Mouse (Mus musculus): Measurements from ENCODE around the gene Usp36. TPM values are rescaled to one million over a fixed set of nuclear protein-coding genes. Genes with fewer than 3 reads are reported as not detected.
A peak's percentile ranks its signal among the peaks of the same experiment; 100 is the strongest.

Gene Usp36
- polyA plus RNA-seq, 1 experiment from 2014 or later = 14.8 TPM

- 74% methylated on average over 3 of the region's 3 CpGs for WGBS
- H3K27me3 ChIP-seq (replicated peaks) = no peaks in the 10 kb centered on the region
- H3K4me1 ChIP-seq (replicated peaks) = no peaks in the 10 kb centered on the region
- H3K9ac ChIP-seq = no peak overlapping the region
- no peak for ATAC-seq (ENCODE audit: insufficient number of reproducible peaks, low FRiP score)
- H3K4me2 ChIP-seq = no peak overlapping the region
- H3K9me3 ChIP-seq (replicated peaks) = no peaks in the 10 kb centered on the region
- H3K4me3 ChIP-seq = no peak overlapping the region
- H3K36me3 ChIP-seq = peaks cover 12% of the 10 kb centered on the region
- H3K27ac ChIP-seq (ENCODE audit: poor library complexity, severe bottlenecking) = no peak overlapping the region
These were observed 7.9 kb upstream of the Usp36 start for GRCm38 (mm10) chr11:118297967-118298366.

- Histone ChIP-seq H3K9ac (no peak overlapping the region), H3K27me3 (replicated peaks) (no peaks in the 10 kb centered on the region), H3K4me2 (no peak overlapping the region), H3K4me1 (replicated peaks) (peaks cover 4% of the 10 kb centered on the region), H3K4me3 (no peak overlapping the region), H3K9me3 (replicated peaks) (no peaks in the 10 kb centered on the region), H3K36me3 (no peaks in the 10 kb centered on the region), H3K27ac (ENCODE audit: poor library complexity, severe bottlenecking) (no peak overlapping the region)
- 64% methylated on average over 2 of the region's 2 CpGs for WGBS
- ATAC-seq (ENCODE audit: insufficient number of reproducible peaks, low FRiP score) = no peak
These were observed 5.0 kb upstream of the Usp36 start for GRCm38 (mm10) chr11:118295026-118295425.

- Histone ChIP-seq H3K9ac (no peak overlapping the region), H3K27me3 (replicated peaks) (no peaks in the 10 kb centered on the region), H3K36me3 (peaks cover 2% of the 10 kb centered on the region), H3K27ac (ENCODE audit: poor library complexity, severe bottlenecking) (no peak overlapping the region), H3K4me3 (no peak overlapping the region), H3K9me3 (replicated peaks) (no peaks in the 10 kb centered on the region), H3K4me2 (no peak overlapping the region), H3K4me1 (replicated peaks) (peaks cover 14% of the 10 kb centered on the region)
- no peak for ATAC-seq (ENCODE audit: insufficient number of reproducible peaks, low FRiP score)
- 58% methylated on average over 6 of the region's 6 CpGs for WGBS
These were observed 2.6 kb upstream of the Usp36 start for GRCm38 (mm10) chr11:118292671-118293070.

- peak overlapping the region; percentile 70 for H3K27ac ChIP-seq (ENCODE audit: poor library complexity, severe bottlenecking)
- peak overlapping the region; percentile 75 for H3K4me3 ChIP-seq
- peak; percentile 12; the same call in 1 of the 2 replicates for ATAC-seq (ENCODE audit: insufficient number of reproducible peaks, low FRiP score)
- 0% methylated on average over 22 of the region's 22 CpGs for WGBS
- no peaks in the 10 kb centered on the region for H3K27me3 ChIP-seq (replicated peaks)
- peak overlapping the region; percentile 89 for H3K9ac ChIP-seq
- peaks cover 33% of the 10 kb centered on the region for H3K36me3 ChIP-seq
- H3K4me2 ChIP-seq = peak overlapping the region; percentile 77
- no peaks in the 10 kb centered on the region for H3K9me3 ChIP-seq (replicated peaks)
- H3K4me1 ChIP-seq (replicated peaks) = peaks cover 14% of the 10 kb centered on the region
These were observed 482 bp downstream of the Usp36 start for GRCm38 (mm10) chr11:118289562-118289961.

- H3K36me3 ChIP-seq = peaks cover 37% of the 10 kb centered on the region
- peak overlapping the region; percentile 70; the same call in 1 of the 2 replicates for H3K27ac ChIP-seq (ENCODE audit: poor library complexity, severe bottlenecking)
- peak overlapping the region; percentile 77 for H3K4me2 ChIP-seq
- H3K27me3 ChIP-seq (replicated peaks) = no peaks in the 10 kb centered on the region
- H3K9ac ChIP-seq = peak overlapping the region; percentile 89
- peak overlapping the region; percentile 75 for H3K4me3 ChIP-seq
- ATAC-seq (ENCODE audit: insufficient number of reproducible peaks, low FRiP score) = no peak
- H3K9me3 ChIP-seq (replicated peaks) = no peaks in the 10 kb centered on the region
- WGBS = 2% methylated on average over 16 of the region's 16 CpGs
- peaks cover 14% of the 10 kb centered on the region for H3K4me1 ChIP-seq (replicated peaks)
These were observed 970 bp downstream of the Usp36 start for GRCm38 (mm10) chr11:118289037-118289511.

- WGBS = 91% methylated on average over 9 of the region's 9 CpGs
- H3K4me1 ChIP-seq (replicated peaks) = peaks cover 14% of the 10 kb centered on the region
- peaks cover 52% of the 10 kb centered on the region for H3K36me3 ChIP-seq
These were observed 2.5 kb downstream of the Usp36 start for GRCm38 (mm10) chr11:118287573-118287972.

GRCm38 (mm10) chr11:118286434-118286833 is 3.6 kb downstream of the Usp36 start:
- 90% methylated on average over 9 of the region's 9 CpGs for WGBS
- Histone ChIP-seq H3K27ac (ENCODE audit: poor library complexity, severe bottlenecking) (no peak overlapping the region), H3K27me3 (replicated peaks) (no peaks in the 10 kb centered on the region), H3K4me3 (no peak overlapping the region), H3K36me3 (peaks cover 64% of the 10 kb centered on the region), H3K4me1 (replicated peaks) (peaks cover 14% of the 10 kb centered on the region), H3K9me3 (replicated peaks) (no peaks in the 10 kb centered on the region), H3K9ac (no peak overlapping the region), H3K4me2 (no peak overlapping the region)
- ATAC-seq (ENCODE audit: insufficient number of reproducible peaks, low FRiP score) = no peak

More at GRCm38 (mm10) chr11:118287573-118287972, 2.5 kb downstream of the Usp36 start:
- no peak for ATAC-seq (ENCODE audit: insufficient number of reproducible peaks, low FRiP score)
- H3K27me3 ChIP-seq (replicated peaks) = no peaks in the 10 kb centered on the region
- no peak overlapping the region for H3K9ac ChIP-seq
- H3K9me3 ChIP-seq (replicated peaks) = no peaks in the 10 kb centered on the region
- H3K27ac ChIP-seq (ENCODE audit: poor library complexity, severe bottlenecking) = no peak overlapping the region
- no peak overlapping the region for H3K4me3 ChIP-seq
- no peak overlapping the region for H3K4me2 ChIP-seq

GRCm38 (mm10) chr11:118285791-118286190 is 4.3 kb downstream of the Usp36 start:
- no peaks in the 10 kb centered on the region for H3K9me3 ChIP-seq (replicated peaks)
- no peak overlapping the region for H3K9ac ChIP-seq
- H3K27ac ChIP-seq (ENCODE audit: poor library complexity, severe bottlenecking) = no peak overlapping the region
- peaks cover 70% of the 10 kb centered on the region for H3K36me3 ChIP-seq
- H3K27me3 ChIP-seq (replicated peaks) = no peaks in the 10 kb centered on the region
- H3K4me1 ChIP-seq (replicated peaks) = peaks cover 14% of the 10 kb centered on the region
- ATAC-seq (ENCODE audit: insufficient number of reproducible peaks, low FRiP score) = no peak
- WGBS = 80% methylated on average over 13 of the region's 13 CpGs
- H3K4me3 ChIP-seq = no peak overlapping the region
- no peak overlapping the region for H3K4me2 ChIP-seq

GRCm38 (mm10) chr11:118280218-118280617 is 9.8 kb downstream of the Usp36 start:
- Histone ChIP-seq H3K4me2 (no peak overlapping the region), H3K4me3 (no peak overlapping the region), H3K27me3 (replicated peaks) (no peaks in the 10 kb centered on the region), H3K4me1 (replicated peaks) (no peaks in the 10 kb centered on the region; the same call in 1 of the 2 replicates), H3K27ac (ENCODE audit: poor library complexity, severe bottlenecking) (no peak overlapping the region), H3K9ac (no peak overlapping the region), H3K9me3 (replicated peaks) (no peaks in the 10 kb centered on the region), H3K36me3 (peaks cover 100% of the 10 kb centered on the region)
- WGBS = 87% methylated on average over 3 of the region's 3 CpGs
- ATAC-seq (ENCODE audit: insufficient number of reproducible peaks, low FRiP score) = no peak

GRCm38 (mm10) chr11:118276328-118276727 is 13.7 kb downstream of the Usp36 start:
- Histone ChIP-seq H3K4me3 (no peak overlapping the region), H3K4me2 (no peak overlapping the region), H3K9ac (no peak overlapping the region), H3K9me3 (replicated peaks) (no peaks in the 10 kb centered on the region), H3K4me1 (replicated peaks) (no peaks in the 10 kb centered on the region; the same call in 1 of the 2 replicates), H3K36me3 (peaks cover 100% of the 10 kb centered on the region), H3K27ac (ENCODE audit: poor library complexity, severe bottlenecking) (no peak overlapping the region), H3K27me3 (replicated peaks) (no peaks in the 10 kb centered on the region)
- no peak for ATAC-seq (ENCODE audit: insufficient number of reproducible peaks, low FRiP score)
- 83% methylated on average over 7 of the region's 7 CpGs for WGBS

GRCm38 (mm10) chr11:118275092-118275491 is 15.0 kb downstream of the Usp36 start:
- no peaks in the 10 kb centered on the region for H3K4me1 ChIP-seq (replicated peaks)
- H3K27ac ChIP-seq (ENCODE audit: poor library complexity, severe bottlenecking) = no peak overlapping the region
- ATAC-seq (ENCODE audit: insufficient number of reproducible peaks, low FRiP score) = no peak
- H3K4me3 ChIP-seq = no peak overlapping the region
- no peak overlapping the region for H3K4me2 ChIP-seq
- no peak overlapping the region for H3K9ac ChIP-seq
- peaks cover 98% of the 10 kb centered on the region for H3K36me3 ChIP-seq
- no peaks in the 10 kb centered on the region for H3K27me3 ChIP-seq (replicated peaks)
- WGBS = 91% methylated on average over 9 of the region's 9 CpGs
- no peaks in the 10 kb centered on the region for H3K9me3 ChIP-seq (replicated peaks)

GRCm38 (mm10) chr11:118269827-118270226 is 20.2 kb downstream of the Usp36 start:
- no peak overlapping the region for H3K4me3 ChIP-seq
- H3K36me3 ChIP-seq = peaks cover 96% of the 10 kb centered on the region
- no peaks in the 10 kb centered on the region for H3K27me3 ChIP-seq (replicated peaks)
- ATAC-seq (ENCODE audit: insufficient number of reproducible peaks, low FRiP score) = no peak
- H3K4me2 ChIP-seq = no peak overlapping the region
- no peaks in the 10 kb centered on the region for H3K9me3 ChIP-seq (replicated peaks)
- H3K9ac ChIP-seq = no peak overlapping the region
- 89% methylated on average over 3 of the region's 3 CpGs for WGBS
- 0 out of 2 replicates have a peak, but pooled peaks cover 2% of the 10 kb centered on the region for H3K4me1 ChIP-seq (replicated peaks)
- H3K27ac ChIP-seq (ENCODE audit: poor library complexity, severe bottlenecking) = no peak overlapping the region

Data from heart, embryonic 12.5 days (tissue).